Mouse (Mus musculus): ENCODE results near the gene Mlycd.

Gene Mlycd

DNA sequence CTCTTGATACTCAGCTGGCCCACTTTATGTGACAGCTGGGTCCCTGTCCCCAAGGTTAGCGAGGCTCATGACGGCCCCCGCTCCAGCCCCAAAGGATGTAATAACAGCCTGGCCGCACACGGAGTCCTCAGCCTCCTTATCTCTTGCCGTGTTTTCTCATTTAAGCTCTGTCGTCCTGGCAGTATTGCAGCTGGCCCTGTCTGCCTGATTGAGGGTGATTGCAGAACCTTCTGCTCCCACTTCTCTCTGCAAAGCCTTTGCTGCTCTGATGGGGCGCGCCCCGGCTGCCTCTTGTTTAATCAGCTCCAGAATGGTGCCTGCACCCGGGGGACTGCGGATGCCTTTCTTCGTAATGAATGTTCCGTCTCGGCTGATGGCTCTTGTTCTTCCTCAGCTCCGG lies 65.0 kb downstream of the Mlycd start:
- in situ Hi-C loops (cut with MboI, MseI): no loop called here

All from T-helper 1 cell (primary cell).